Mouse (Mus musculus) myocyte (in vitro differentiated cells): ENCODE measurements at regions not wholly inside any gene's neighbourhood (a gene's known extent, or its start where the extent isn't known, plus 50 kb on each side); places are given as distances from the start of the nearest gene placed in this dataset.

ENCODE experiments used
- E2F4 ChIP-seq: IDR thresholded peaks from one replicate; pipeline ENCODE4 v1.6.1; 2011; ENCODE audit warnings: mild to moderate bottlenecking, control low read depth, moderate library complexity; ENCODE audit not compliant: insufficient read depth
- POLR2A ChIP-seq: IDR thresholded peaks from one replicate; pipeline ENCODE4 v1.6.1; 2011; ENCODE audit warnings: low read depth, mild to moderate bottlenecking, control low read depth, moderate library complexity; ENCODE audit not compliant: insufficient read length
- TCF12 ChIP-seq: IDR thresholded peaks from one replicate; pipeline ENCODE4 v1.6.1; 2011; ENCODE audit warnings: mild to moderate bottlenecking, control low read depth; ENCODE audit not compliant: poor library complexity, insufficient read depth, severe bottlenecking
- USF1 ChIP-seq: IDR thresholded peaks from one replicate; pipeline ENCODE4 v1.6.1; 2011; ENCODE audit warnings: low read depth, mild to moderate bottlenecking, control low read depth, moderate library complexity

GRCm38 (mm10) chr10:111713676-111714075 is 207.6 kb downstream of the Phlda1 start:
- TF ChIP-seq POLR2A = no peak
- no peak for TF ChIP-seq TCF12
- TF ChIP-seq E2F4 = no peak
- TF ChIP-seq USF1 = no peak
